Mouse (Mus musculus) olfactory bulb, adult 2 months (tissue): Measurements from ENCODE around the gene Clec2l. TPM values are rescaled to one million over a fixed set of nuclear protein-coding genes. Genes with fewer than 3 reads are reported as not detected.

Experiments
- H3K27ac ChIP-seq: fragments of 200-500 bp; 2 replicates; pipeline ENCODE4 v1.5.1; 2012; ENCODE audit warnings: low read depth, low read length; ENCODE audit not compliant: insufficient read depth
- H3K4me1 ChIP-seq: fragments of 200-500 bp; 2 replicates; pipeline ENCODE4 v1.6.1; 2012; ENCODE audit warnings: low read length; ENCODE audit not compliant: control insufficient read depth, insufficient read depth
- H3K4me3 ChIP-seq: fragments of 200-500 bp; 2 replicates; pipeline ENCODE4 v1.5.1; 2012; ENCODE audit warnings: mild to moderate bottlenecking, low read depth, low read length, moderate library complexity; ENCODE audit not compliant: insufficient read depth
- CTCF ChIP-seq: fragments of 200-500 bp; IDR thresholded peaks from 2 replicates; pipeline ENCODE4 v1.5.1; 2012; ENCODE audit warnings: low read depth, mild to moderate bottlenecking, low read length, moderate library complexity; ENCODE audit not compliant: insufficient read depth
- POLR2A ChIP-seq: fragments of 200-500 bp; IDR thresholded peaks from 2 replicates; pipeline ENCODE4 v1.6.1; 2012; ENCODE audit warnings: mild to moderate bottlenecking, low read depth, low read length, moderate library complexity; ENCODE audit not compliant: insufficient read depth
- WGBS: fragments of 180-500 bp; shearing (Covaris S2); methylation state at CpG from one replicate; pipeline ENCODE4 v1.1.7; 2018; 5-methylcytosine and 5-hydroxymethylcytosine counted together
- polyA plus RNA-seq: library from polyadenylated mRNA; stranded (reverse); fragments of >200 nt; gene quantifications from 2 replicates; pipeline ENCODE4 v1.2.4, GENCODE M21; 2012; ENCODE audit warnings: low replicate concordance; ENCODE audit not compliant: missing spikeins, insufficient read depth, insufficient read length

Clec2l gene
- polyA plus RNA-seq, 1 experiment: not detected

DNA sequence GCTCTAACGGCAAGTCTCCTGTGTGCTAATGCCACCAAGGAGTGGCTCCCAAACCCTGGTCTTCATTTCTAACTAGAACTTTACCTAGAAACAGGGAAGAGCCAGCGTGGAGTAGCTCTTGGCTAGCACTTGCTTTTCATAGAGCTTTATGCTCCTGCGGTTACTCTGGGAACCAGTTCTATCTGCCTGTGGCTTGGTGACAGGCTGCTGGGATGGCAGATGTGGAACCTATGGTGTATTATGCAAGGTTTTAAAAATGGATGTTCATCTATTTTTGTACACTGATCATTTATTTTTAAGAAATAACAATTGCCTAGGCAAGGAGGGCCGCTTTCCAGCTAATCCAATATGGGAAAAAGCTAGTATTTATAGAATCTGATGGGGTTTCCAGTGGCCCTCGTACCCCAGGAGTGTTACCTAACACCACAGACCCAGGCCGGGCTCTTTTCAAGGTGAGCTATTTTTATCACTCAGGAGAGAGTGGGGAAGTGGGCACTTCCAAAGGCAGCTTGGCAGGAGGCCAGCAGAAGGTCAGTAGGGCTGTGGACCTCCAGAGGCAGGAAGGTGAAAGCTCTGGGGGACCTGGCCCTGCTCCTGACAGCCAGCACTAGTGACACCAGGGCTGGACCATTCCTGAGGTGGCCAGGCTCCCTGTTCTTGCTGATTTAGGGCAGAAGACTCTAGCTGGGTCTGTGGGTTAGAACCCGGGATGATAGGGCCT, 41.6 kb downstream of the Clec2l start:
- TF ChIP-seq POLR2A (no peak), CTCF (no peak)
- WGBS: 68% methylated on average over 7 of the region's 7 CpGs
- no peak overlapping the region for H3K27ac ChIP-seq
- H3K4me1 ChIP-seq: peaks cover 3% of the 10 kb centered on the region; the same call in 1 of the 2 replicates
- no peak overlapping the region for H3K4me3 ChIP-seq

DNA sequence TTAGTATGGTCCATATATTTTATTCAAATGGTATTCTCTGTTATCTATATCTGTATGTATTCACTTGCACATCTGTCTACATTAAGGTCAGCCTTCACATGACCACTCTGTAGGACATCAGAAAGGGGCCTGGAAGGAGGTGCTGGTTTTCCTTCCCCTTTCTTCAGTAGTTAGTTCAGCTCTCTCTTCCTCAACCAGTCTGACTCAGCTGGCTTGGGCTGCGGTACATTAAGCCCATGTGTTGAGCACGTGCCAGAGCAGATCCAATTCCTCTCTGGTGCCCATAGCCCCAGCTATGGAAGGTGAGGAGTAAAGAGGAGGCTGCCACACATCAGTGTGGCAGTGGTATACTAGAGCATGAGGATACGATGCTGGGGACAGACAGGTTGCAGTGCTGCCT, 47.6 kb downstream of the Clec2l start:
- no peak for TF ChIP-seq POLR2A
- TF ChIP-seq CTCF: no peak
- Histone ChIP-seq H3K27ac (no peak overlapping the region), H3K4me1 (no peaks in the 10 kb centered on the region), H3K4me3 (no peak overlapping the region)
- WGBS: 82% methylated on average over 3 of the region's 3 CpGs

DNA sequence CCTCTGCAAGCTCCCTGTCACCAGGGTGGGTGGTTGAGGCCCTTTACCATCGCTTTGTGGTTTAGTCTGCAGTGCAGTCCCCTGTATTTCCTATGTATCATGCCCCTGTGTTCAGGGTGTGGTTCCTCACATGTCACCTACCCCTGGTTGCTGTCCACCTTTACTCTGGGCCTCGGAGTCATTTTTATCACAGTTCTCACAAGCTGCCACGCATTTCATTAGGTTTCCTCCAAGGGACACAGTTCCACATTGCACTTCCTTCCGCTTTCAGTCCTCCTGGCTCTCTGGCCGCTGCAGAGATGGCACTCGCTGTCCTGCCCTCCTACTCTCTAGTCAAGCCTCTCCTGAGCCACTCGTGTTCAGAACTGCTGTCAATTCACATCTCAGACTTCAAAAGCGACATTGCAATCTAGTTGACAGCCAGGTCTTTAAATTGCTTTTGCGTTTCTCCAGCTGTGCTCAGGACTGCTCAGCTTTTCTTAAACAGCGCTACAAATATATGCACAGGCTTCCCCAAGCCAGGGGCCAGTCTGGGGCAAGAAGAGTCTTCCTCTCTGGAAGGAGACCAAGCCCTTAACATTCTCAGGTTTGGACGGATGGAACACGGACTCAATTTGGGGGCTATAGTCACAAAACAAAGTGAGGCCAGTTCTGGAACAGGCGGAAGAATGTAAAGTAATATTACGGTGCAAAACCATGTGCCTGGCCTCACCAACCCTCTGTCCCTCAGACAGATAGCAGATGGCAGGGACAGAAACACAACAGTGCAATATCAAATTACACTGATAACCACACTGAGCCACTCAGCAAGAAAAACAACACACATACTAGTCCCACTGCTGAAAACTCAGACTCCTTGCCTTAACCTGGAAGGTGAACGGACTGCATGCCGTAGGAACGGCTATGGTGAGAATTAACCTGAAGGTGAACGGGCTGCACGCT, 51.4 kb downstream of the Clec2l start:
- Histone ChIP-seq H3K27ac (no peak overlapping the region), H3K4me3 (no peak overlapping the region), H3K4me1 (no peaks in the 10 kb centered on the region)
- TF ChIP-seq CTCF: no peak
- no peak for TF ChIP-seq POLR2A
- 92% methylated on average over 19 of the region's 19 CpGs for WGBS

DNA sequence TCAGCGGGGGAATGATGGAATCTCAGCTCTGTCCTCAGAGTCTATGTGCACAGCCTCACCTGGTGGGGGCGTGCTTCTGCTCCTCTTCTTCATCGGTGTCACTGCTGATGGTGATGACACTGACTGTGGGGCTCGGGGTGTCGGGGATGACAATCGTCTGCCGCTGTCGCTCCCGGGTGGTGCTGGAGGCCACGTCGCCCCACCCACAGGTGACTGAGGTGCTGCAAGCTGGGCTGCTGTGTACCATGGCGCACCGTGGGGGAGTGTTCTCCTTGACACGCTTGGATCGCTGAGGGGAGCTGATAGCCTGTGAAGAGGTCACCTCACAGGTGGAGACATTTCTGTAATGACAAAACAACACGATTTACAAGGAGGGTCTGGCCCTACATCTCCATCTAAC, 53.0 kb downstream of the Clec2l start:
- 92% methylated on average over 16 of the region's 16 CpGs for WGBS
- no peak overlapping the region for H3K27ac ChIP-seq
- H3K4me3 ChIP-seq: no peak overlapping the region
- TF ChIP-seq POLR2A: no peak
- no peak for TF ChIP-seq CTCF
- H3K4me1 ChIP-seq: no peaks in the 10 kb centered on the region

DNA sequence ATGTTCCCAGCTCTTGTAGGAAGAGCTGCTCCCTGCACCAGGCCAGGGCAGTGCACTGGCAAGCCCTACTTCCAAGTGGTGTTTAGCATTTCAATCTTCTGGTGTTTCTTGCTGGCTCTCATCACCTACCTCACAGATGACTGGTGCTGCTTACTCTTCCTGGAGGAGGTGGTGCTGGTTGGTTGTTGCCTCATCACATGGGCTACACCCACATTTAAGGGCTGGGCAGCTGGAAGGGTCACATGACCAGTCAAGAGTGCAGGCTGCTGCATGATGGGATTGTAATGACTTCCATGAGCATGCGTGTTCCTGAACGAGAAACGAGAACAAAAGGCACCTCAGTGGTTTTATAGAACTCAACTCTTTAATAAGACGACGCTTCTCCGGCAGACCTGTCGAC, 55.8 kb downstream of the Clec2l start:
- Histone ChIP-seq H3K4me3 (no peak overlapping the region), H3K4me1 (no peaks in the 10 kb centered on the region), H3K27ac (no peak overlapping the region)
- 90% methylated on average over 7 of the region's 7 CpGs for WGBS
- TF ChIP-seq POLR2A: no peak
- TF ChIP-seq CTCF: no peak

DNA sequence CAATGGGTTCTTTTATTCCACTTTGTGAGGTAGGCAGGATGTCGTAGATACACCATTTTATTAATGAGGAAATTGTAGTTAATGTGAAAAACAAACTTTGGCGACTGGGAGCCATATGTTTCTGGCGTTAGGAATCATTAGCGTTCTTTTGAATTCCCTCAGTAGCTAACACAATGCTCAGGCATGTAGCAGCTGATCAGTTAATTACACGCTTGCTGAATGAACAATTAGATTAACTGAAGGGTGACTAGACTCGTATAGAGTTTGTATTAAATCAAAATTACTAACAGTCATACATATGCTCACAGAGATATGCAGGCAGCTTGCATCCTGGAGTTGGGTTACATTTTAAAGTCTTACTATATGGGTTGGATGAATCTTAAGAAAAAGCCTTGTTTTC, 56.4 kb downstream of the Clec2l start:
- H3K4me1 ChIP-seq: no peaks in the 10 kb centered on the region
- 45% methylated on average over 6 of the region's 6 CpGs for WGBS

DNA sequence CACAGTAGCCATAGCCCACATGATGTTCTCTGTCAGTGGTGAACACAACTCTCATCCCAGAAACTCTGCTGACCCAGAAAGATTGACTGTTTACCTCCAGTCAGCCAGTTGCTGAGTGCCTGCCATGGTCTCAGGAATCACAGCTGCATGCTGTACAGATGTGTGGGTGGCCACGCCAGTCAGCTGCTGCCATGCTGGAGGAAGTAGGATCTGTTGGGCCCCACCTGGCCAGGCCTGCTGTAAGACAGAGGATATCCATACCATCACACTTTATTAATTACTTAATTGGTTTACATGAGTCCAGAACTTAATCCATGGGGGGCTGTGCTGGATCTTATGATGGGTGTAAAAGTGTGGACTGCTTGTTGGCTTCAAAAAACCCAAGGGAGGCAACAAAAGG, 58.5 kb downstream of the Clec2l start:
- no peak overlapping the region for H3K27ac ChIP-seq
- H3K4me3 ChIP-seq: no peak overlapping the region
- 83% methylated on average over 1 of the region's 1 CpGs for WGBS
- H3K4me1 ChIP-seq: no peaks in the 10 kb centered on the region
- TF ChIP-seq CTCF: no peak

More for the DNA sequence above, 56.4 kb downstream of the Clec2l start:
- TF ChIP-seq CTCF (no peak), POLR2A (no peak)
- Histone ChIP-seq H3K27ac (no peak overlapping the region), H3K4me3 (no peak overlapping the region)

DNA sequence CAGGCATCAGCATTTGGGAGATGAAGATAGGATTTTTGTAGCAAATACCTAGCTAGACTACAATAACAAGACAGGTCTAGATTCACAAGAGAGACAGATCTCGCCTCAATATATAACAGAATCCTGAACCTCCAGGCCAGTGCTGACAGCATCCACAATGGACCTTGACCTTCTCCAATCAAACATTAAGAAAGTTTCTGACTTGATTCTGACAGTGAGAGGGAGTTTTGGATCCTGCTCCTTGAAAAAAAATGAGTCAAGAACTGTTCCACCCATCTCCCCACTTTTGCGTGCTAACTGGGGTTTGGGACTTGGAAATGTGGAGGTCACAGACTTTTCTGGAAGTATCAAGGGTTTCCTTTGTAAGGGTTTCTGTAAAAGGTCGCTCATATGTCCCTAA, 62.6 kb downstream of the Clec2l start:
- TF ChIP-seq POLR2A (no peak), CTCF (no peak)
- Histone ChIP-seq H3K27ac (no peak overlapping the region), H3K4me3 (no peak overlapping the region), H3K4me1 (no peaks in the 10 kb centered on the region)
- 96% methylated on average over 3 of the region's 3 CpGs for WGBS

Other genes starting within 250 kb of the Clec2l start
- not detected in 2 replicates for gene Ubn2, start 229.1 kb upstream of the Clec2l start, polyA plus RNA-seq
- gene Fmc1, start 129.6 kb upstream of the Clec2l start, polyA plus RNA-seq: not detected in 2 replicates
- 128 TPM in 1 of 2 replicates, not detected in the other for gene Luc7l2, start 111.7 kb upstream of the Clec2l start, polyA plus RNA-seq
- gene Klrg2, start 25.8 kb upstream of the Clec2l start, polyA plus RNA-seq: not detected in 2 replicates
- gene Tbxas1, start 212.3 kb downstream of the Clec2l start, polyA plus RNA-seq: not detected in 2 replicates
- not detected in 2 replicates for gene Hipk2, start 213.1 kb downstream of the Clec2l start, polyA plus RNA-seq